Mouse (Mus musculus) cerebellum, adult 11-12 months (tissue): ENCODE data around the gene Adssl1.

Source experiments
- DNase-seq: peaks from one replicate; pipeline ENCODE4 v3.0.0; 2022

The Adssl1 gene

DNA sequence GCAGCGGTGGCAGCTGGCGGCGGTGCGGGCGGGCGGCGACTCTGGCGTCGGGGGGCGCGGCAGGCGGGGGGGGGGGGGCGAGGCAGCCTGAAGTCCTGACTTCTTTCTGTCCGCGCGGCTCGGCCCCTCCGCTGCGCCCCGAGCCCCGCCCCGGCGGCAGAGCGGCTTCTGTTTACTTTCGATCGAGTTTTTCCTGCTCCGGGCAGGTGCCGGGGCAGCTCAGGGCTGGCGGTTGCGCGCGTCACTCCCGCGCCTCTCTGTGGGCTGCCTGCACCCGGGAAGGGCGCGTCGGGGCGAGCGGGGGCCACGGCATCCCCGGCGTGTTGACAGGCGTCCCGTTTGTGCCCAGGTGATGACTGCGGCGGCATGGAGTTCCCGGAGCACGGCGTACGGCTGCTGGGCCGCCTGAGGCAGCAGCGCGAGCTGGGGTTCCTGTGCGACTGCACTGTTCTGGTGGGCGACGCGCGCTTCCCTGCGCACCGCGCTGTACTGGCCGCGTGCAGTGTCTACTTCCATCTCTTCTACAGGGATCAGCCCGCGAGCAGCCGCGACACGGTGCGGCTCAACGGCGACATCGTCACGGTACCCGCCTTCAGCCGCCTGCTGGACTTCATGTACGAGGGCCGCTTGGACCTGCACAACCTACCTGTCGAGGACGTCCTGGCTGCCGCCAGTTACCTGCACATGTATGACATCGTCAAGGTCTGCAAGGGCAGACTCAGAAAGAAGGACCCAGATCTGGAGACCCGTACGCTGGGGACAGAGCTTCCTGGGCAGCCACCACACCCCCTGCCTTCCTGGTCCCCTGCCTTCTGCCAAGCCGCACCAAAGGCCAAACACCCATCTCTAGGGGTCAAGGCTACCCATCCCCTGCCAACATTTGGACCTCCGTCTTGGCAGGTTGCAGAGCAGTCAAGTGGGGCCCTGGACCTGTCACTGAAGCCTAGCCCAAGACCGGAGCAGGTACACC is 59.5 kb downstream of the Adssl1 start:
- DNase-seq = peak; percentile 23

DNA sequence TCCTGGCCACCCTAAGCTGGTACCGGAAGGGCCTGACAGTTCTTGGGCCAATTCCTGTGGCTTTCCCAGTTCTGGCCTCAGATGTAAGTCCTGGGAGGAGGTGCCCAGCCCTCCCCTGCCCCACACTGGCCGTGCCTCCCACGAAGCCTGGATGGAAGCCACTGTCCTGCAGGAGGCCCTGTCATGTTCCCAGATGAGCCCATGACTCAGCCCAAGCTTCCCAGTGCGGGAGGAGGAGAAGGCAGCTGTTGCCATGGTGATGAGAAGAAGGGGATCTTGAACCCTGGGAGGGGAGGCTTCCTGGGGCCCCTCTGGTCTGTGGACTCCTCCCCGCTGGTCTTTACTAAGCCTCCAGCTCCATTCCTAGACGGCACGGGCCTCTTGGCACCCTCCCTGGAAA is 63.5 kb downstream of the Adssl1 start:
- no peak for DNase-seq

DNA sequence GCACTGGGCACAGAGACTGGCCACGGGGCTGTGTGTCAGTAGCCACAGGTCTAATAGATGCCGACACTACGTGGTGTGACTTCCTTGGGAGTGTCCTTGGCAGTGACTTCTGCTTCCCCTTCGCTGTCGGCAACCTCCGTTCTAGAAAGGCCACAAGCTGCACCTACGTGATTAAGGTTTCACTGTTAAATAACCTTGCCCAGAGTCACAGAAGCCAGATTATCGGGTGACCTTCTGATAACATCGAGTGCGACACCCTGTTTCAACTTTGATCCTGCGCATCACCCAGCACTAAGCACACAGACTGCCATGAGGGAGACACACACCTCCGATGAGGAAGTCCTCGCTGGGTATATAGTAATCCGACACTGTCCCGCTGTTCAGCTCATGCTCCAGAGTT is 68.6 kb downstream of the Adssl1 start:
- DNase-seq = no peak
